31 mouse cellular contexts compared by ENCODE assay signal in genomic region chr3:131250283-131250682, GRCm38 (mm10). TPM values are rescaled to one million over a fixed set of nuclear protein-coding genes. Genes with fewer than 3 reads are reported as not detected.
A peak's percentile ranks its signal among the peaks of the same experiment; 100 is the strongest.
DNase-seq lines count a peak whose midpoint lies in the region; ATAC-seq and TF ChIP-seq lines count a peak whose summit lies in the region.
"Had no signal": no experiment of that assay in that cellular context is flagged by ENCODE, and none has a peak within 500 bp of the region (broad histone marks: within the 10 kb centered on the region; RNA-seq: fewer than 3 reads in every experiment).

No protein-coding gene starts in this region.

- in situ Hi-C loops in CH12.LX (cut with MboI; ENCODE audit: low pct_ligation_motif_present, low pct_unique_long_range_greater_than_20kb, low sequenced_read_pairs), result no loop called here

- H3K9ac ChIP-seq in CH12.LX (ENCODE audit: insufficient read depth, low read depth), result no peak overlapping the region
- H3K9ac ChIP-seq in intestine, embryonic 15.5 days, result no peak overlapping the region
- H3K9ac ChIP-seq: embryonic facial prominence, embryonic 13.5 days; forebrain, postnatal 0 days; hindbrain, embryonic 12.5 days; limb, embryonic 13.5 days; lung, embryonic 15.5 days; neural tube, embryonic 12.5 days had no signal

- no peak overlapping the region for H3K4me3 ChIP-seq in heart, embryonic 10.5 days
- no peak overlapping the region for H3K4me3 ChIP-seq in CH12.LX (replicated peaks in 1 of 3; ENCODE audit: low read depth in 2 of 3, low read length in 2 of 3, poor library complexity in 1 of 3)
- no peak overlapping the region for H3K4me3 ChIP-seq in intestine, embryonic 15.5 days (replicated peaks)
- H3K4me3 ChIP-seq: embryonic facial prominence, embryonic 13.5 days; erythroblast, embryonic 14.5 days; hindbrain, embryonic 12.5 days; left cerebral cortex, adult 2 months; limb, embryonic 13.5 days; lung, embryonic 15.5 days; midbrain, embryonic 10.5 days; neural tube, embryonic 12.5 days had no signal

- WGBS in heart, embryonic 10.5 days, result 79% methylated on average over 2 of the region's 2 CpGs
- 58% methylated on average over 2 of the region's 2 CpGs for WGBS in intestine, embryonic 15.5 days

- TF ChIP-seq POLR2A in CH12.LX (IDR thresholded peaks at IDR 0.05; ENCODE audit: low read depth, low read length), result no peak

- TF ChIP-seq RAD21 in CH12.LX (IDR thresholded peaks at IDR 0.05; ENCODE audit: low read depth, low read length), result no peak

- no peak for TF ChIP-seq CTCF in CH12.LX (conservative IDR thresholded peaks at IDR 0.05 in 1 of 2, IDR thresholded peaks at IDR 0.05 in 1 of 2; ENCODE audit: low read depth in 2 of 2, low read length in 2 of 2)

- 0 out of 2 replicates have a peak overlapping the region, but pooled peaks have one; percentile 10 for H3K27ac ChIP-seq in heart, embryonic 10.5 days
- no peak overlapping the region for H3K27ac ChIP-seq in CH12.LX (ENCODE audit: insufficient read depth, low read depth)
- H3K27ac ChIP-seq in intestine, embryonic 15.5 days, result peak overlapping the region; percentile 15; the same call in 1 of the 2 replicates
- H3K27ac ChIP-seq: embryonic facial prominence, embryonic 13.5 days; hindbrain, embryonic 12.5 days; left cerebral cortex, adult 2 months; limb, embryonic 13.5 days; lung, embryonic 15.5 days; midbrain, embryonic 10.5 days; neural tube, embryonic 12.5 days had no signal

- no peak for ATAC-seq in intestine, embryonic 15.5 days
- ATAC-seq in frontal cortex, adult (ENCODE audit: low TSS enrichment), result no peak
- ATAC-seq: forebrain, postnatal 0 days; midbrain, embryonic 16.5 days; Patski had no signal

- H3K36me3 ChIP-seq in heart, embryonic 10.5 days, result peaks cover 50% of the 10 kb centered on the region
- H3K36me3 ChIP-seq in CH12.LX (replicated peaks in 1 of 2; ENCODE audit: control insufficient read depth in 1 of 2, insufficient read depth in 1 of 2, low read length in 1 of 2), result peaks cover 3 to 47% of the 10 kb centered on the region in 2 experiments
- H3K36me3 ChIP-seq in intestine, embryonic 15.5 days, result 0 out of 2 replicates have a peak, but pooled peaks cover 12% of the 10 kb centered on the region

- H3K27me3 ChIP-seq in heart, embryonic 10.5 days (ENCODE audit: insufficient read depth, poor library complexity, severe bottlenecking), result no peaks in the 10 kb centered on the region
- H3K27me3 ChIP-seq in CH12.LX (replicated peaks), result no peaks in the 10 kb centered on the region
- H3K27me3 ChIP-seq in intestine, embryonic 15.5 days (replicated peaks), result no peaks in the 10 kb centered on the region
- H3K27me3 ChIP-seq: embryonic facial prominence, embryonic 13.5 days; hindbrain, embryonic 12.5 days; limb, embryonic 13.5 days; lung, embryonic 15.5 days; neural tube, embryonic 12.5 days; Patski had no signal

- H3K9me3 ChIP-seq in heart, embryonic 10.5 days, result no peaks in the 10 kb centered on the region
- peaks cover 3% of the 10 kb centered on the region for H3K9me3 ChIP-seq in CH12.LX (replicated peaks; ENCODE audit: low read length)
- H3K9me3 ChIP-seq in intestine, embryonic 15.5 days, result no peaks in the 10 kb centered on the region
- H3K9me3 ChIP-seq: hindbrain, embryonic 12.5 days; lung, embryonic 15.5 days; midbrain, embryonic 10.5 days; neural tube, embryonic 12.5 days had no signal

- dilution Hi-C loops in CH12.LX (cut with MboI; ENCODE audit: extremely low pct_ligation_motif_present, extremely low pct_unique_long_range_greater_than_20kb, low sequenced_read_pairs), result no loop called here

- intact Hi-C loops in left cerebral cortex, postnatal 25 days (cut with DNase I), result no loop called here

- no peaks in the 10 kb centered on the region for H3K79me2 ChIP-seq in CH12.LX (replicated peaks; ENCODE audit: control insufficient read depth, extremely low read depth, insufficient read depth, poor library complexity, severe bottlenecking)

- peaks cover 31% of the 10 kb centered on the region for H3K4me1 ChIP-seq in heart, embryonic 10.5 days
- H3K4me1 ChIP-seq in CH12.LX (ENCODE audit: control insufficient read depth in 1 of 2, insufficient read depth in 2 of 2), result peaks cover 4 to 62% of the 10 kb centered on the region in 2 experiments; a peak in 2 of 4 replicates
- 0 out of 2 replicates have a peak, but pooled peaks cover 2% of the 10 kb centered on the region for H3K4me1 ChIP-seq in intestine, embryonic 15.5 days (replicated peaks)
- H3K4me1 ChIP-seq: hindbrain, embryonic 12.5 days; midbrain, embryonic 10.5 days; neural tube, embryonic 12.5 days had no signal

- DNase-seq in heart, embryonic 10.5 days (ENCODE audit: low spot score), result no peak
- no peak for DNase-seq in heart, adult 9 months (ENCODE audit: low spot score in 2 of 2)
- peak; percentile 37 for DNase-seq in CH12.LX (ENCODE audit: extremely low read depth)
- no peak for DNase-seq in kidney, adult 9 months
- DNase-seq in left cerebral cortex, postnatal 25 days (ENCODE audit: low spot score in 2 of 2), result no peak
- DNase-seq: adrenal gland, postnatal 14 days; B cell, adult 2 months; cerebellum, adult 11-12 months; cerebellum, adult 9-11 months; embryo, embryonic 11 days; forebrain, postnatal 0 days; gastrocnemius, postnatal 14 days; heart, postnatal 36 days; kidney, adult 8-10 months; kidney, postnatal 10 days; layer of hippocampus, adult 9-11 months; right cerebral cortex, adult 18-20 months; thymus, postnatal 4 days had no signal

- TF ChIP-seq EP300 in CH12.LX (IDR thresholded peaks at IDR 0.05; ENCODE audit: low read length), result no peak

- H3K4me2 ChIP-seq in CH12.LX (ENCODE audit: insufficient read depth, low read depth, poor library complexity, severe bottlenecking), result no peak overlapping the region
- H3K4me2 ChIP-seq in intestine, embryonic 15.5 days (replicated peaks), result no peak overlapping the region
- H3K4me2 ChIP-seq: embryonic facial prominence, embryonic 13.5 days; hindbrain, embryonic 12.5 days; limb, embryonic 13.5 days; liver, embryonic 11.5 days; lung, embryonic 15.5 days; neural tube, embryonic 12.5 days had no signal

TF ChIP-seq in CH12.LX, 34 proteins besides CTCF, POLR2A, EP300 and RAD21:
- no peak for TF ChIP-seq NELFE (IDR thresholded peaks at IDR 0.05; ENCODE audit: low read depth, low read length)
- no peak for TF ChIP-seq CHD2 (IDR thresholded peaks at IDR 0.05; ENCODE audit: low read length)
- TF ChIP-seq IRF4 (IDR thresholded peaks at IDR 0.05; ENCODE audit: low read depth, low read length), result 0 out of 2 replicates have a peak, but pooled peaks have one; percentile 13
- TF ChIP-seq ZNF384 (IDR thresholded peaks at IDR 0.05; ENCODE audit: low read depth, low read length), result peak; percentile 60
- TF ChIP-seq ZMIZ1 (IDR thresholded peaks at IDR 0.05; ENCODE audit: low read depth, low read length), result no peak

RNA-seq across cellular contexts. Expression of gene Hadh, which starts 21.6 kb away (rescaled TPM):
- 113 and 129 TPM in 2 replicates for polyA plus RNA-seq in heart, embryonic 10.5 days (2016; fragmentation: Nextera tagmentation; extraction: Ambion mirVana)
- total RNA-seq in CH12.LX (2012; rRNA removed), result 46.9 and 49.5 TPM in 2 replicates
- total RNA-seq in CH12.LX (2014; rRNA removed), result 41.0 and 42.3 TPM in 2 replicates
- 65.2 and 73.4 TPM in 2 replicates for polyA plus RNA-seq in CH12.LX (2012; ENCODE audit: insufficient read length, low read depth)
- 265 and 272 TPM in 2 replicates for polyA plus RNA-seq in intestine, embryonic 15.5 days (2015; fragmentation: Nextera tagmentation; extraction: Ambion mirVana)
- 10 to 100 TPM; 19.2 to 21.0 TPM for total RNA-seq in left cerebral cortex, postnatal 25 days (2021)

RNA-seq across cellular contexts. Expression of gene Cyp2u1, which starts 52.7 kb away (rescaled TPM):
- polyA plus RNA-seq in heart, embryonic 10.5 days (2016; fragmentation: Nextera tagmentation; extraction: Ambion mirVana), result 3.7 and 7.0 TPM in 2 replicates
- total RNA-seq in CH12.LX (2012; rRNA removed) (1.3 and 2.0 TPM in 2 replicates), CH12.LX (2014; rRNA removed) (0.50 and 0.60 TPM in 2 replicates)
- polyA plus RNA-seq in CH12.LX (2012; ENCODE audit: insufficient read length, low read depth), result 0.52 and 0.54 TPM in 2 replicates
- polyA plus RNA-seq in intestine, embryonic 15.5 days (2015; fragmentation: Nextera tagmentation; extraction: Ambion mirVana), result 6.4 and 7.7 TPM in 2 replicates
- 10 to 100 TPM; 14.8 to 18.5 TPM for total RNA-seq in left cerebral cortex, postnatal 25 days (2021)
- polyA plus RNA-seq: erythroblast, embryonic 14.5 days had no signal
